Mouse (Mus musculus) cerebellum, adult 11 months (tissue): Measurements from ENCODE around the gene Slc6a9.

Source experiments
- DNase-seq: peaks from one replicate; pipeline ENCODE4 v3.0.0; 2022

Gene Slc6a9

DNA sequence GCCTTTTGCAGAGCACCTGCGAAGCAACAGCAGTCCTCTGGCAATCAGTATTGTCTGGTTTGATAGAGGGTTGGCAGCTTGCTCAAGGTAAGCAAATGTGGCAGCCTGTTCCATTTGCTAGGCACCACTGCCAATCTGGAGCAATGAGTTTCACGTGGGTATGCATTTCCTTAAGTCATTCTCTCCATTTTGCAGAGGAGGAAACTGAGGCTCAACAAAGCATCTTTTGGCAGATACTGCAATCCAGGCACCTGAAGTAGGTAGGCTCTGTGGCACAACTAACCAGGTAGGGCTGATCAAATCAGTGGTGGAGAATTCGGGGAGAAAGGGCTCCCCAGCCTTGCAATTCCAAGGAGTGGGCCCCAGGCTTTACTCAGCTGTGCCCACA, at the start of gene Slc6a9:
TSS of gene Slc6a9 (plus strand) at position 50 of the 388 bp plus-strand sequence.
- DNase-seq = no peak

DNA sequence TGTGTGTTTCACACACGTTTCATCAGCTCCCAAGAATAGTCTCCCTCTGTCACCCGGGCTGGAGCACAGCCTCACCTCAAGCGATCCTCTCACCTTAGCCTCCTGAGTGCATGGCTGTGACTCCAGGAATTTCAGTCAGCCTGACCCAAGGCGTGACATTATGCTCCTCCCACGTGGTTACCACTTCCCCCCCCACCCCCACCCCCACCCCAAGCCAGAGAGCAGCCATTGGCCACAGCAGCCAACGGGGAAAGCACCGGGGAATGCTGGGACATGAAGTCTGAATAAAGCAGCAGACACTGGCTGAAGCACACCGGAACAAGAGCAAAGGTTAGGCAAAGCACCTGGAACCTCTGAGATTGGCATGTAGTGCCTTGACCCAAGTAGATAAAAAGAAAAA, 47.3 kb upstream of the Slc6a9 start:
- DNase-seq = no peak

- no peak for DNase-seq
These were observed 46.0 kb upstream of the Slc6a9 start for GRCm38 (mm10) chr4:117788308-117788707.

GRCm38 (mm10) chr4:117799904-117800303, 34.4 kb upstream of the Slc6a9 start:
- no peak for DNase-seq

DNA sequence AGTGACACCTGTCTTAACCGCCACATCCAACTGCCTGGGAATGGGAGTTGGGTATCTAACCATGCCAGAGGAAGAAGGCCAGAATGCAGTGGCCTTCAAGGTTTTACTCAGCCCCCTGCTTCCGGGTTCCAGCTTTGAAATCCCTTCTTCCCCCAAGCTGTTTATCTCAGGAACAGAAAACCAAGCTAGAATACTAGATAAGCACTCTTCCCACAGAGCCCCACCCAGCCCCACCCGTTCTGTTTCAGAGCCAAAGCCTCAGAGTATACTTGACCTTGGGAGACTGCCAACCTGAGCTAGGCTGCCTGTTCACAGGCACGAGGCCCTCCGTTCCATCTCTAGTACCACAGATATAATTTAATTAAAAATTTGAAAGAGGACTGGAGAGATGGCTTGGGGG, 27.3 kb upstream of the Slc6a9 start:
- DNase-seq = no peak

GRCm38 (mm10) chr4:117810933-117811332, 23.4 kb upstream of the Slc6a9 start:
- DNase-seq = no peak

DNA sequence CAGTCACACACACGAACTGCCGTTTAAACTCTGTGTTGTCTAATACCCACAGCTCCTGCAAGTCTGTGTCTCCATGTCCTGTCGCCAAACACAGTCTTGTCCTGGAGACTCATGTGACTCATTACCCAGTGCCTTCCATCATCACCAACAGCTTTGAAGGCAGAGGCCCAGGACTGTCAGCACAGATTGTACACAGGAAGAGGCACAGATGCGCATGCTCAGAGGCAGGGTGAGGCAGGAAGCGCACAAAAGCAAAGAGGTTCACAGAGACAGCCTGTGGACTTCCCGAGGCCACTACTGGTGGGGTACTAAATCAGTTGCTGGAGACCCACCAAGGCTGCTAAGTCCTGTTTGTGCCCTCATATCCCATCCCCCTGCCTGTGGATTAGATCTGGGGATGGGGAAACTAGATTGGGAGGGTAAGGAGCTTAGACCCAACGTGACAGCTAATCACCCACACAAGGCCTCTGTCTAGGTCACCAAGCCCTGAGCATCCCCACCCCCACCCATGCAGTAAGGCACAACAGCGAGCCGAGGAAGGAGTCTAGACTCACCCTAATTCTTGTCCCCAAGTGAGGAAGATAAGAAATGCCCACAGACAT, 20.6 kb upstream of the Slc6a9 start:
- DNase-seq = no peak

- no peak for DNase-seq
These were observed 20.0 kb upstream of the Slc6a9 start for GRCm38 (mm10) chr4:117814333-117814732.

DNA sequence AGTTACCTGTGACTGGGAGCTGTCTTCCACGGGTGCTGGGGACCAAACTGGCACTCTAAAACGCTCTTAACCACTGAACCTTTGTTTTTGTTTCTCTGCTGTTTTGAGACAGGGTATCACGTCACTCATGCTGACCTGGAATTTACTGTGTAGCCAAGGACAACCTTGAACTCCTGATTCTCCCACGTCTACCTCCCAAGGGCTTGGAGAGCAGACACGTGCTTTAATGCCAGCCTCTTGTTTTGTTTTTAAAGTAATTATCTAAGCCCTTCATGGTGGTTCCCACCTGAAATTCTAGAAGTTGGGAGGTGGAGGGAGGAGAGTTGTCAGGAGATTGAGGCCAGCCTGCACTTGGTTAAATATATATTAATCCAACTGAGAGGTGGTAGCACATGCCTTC, 17.5 kb upstream of the Slc6a9 start:
- DNase-seq = no peak

GRCm38 (mm10) chr4:117818032-117818431, 16.3 kb upstream of the Slc6a9 start:
- no peak for DNase-seq

- no peak for DNase-seq
These were observed 5.6 kb upstream of the Slc6a9 start for GRCm38 (mm10) chr4:117828572-117829145.

DNA sequence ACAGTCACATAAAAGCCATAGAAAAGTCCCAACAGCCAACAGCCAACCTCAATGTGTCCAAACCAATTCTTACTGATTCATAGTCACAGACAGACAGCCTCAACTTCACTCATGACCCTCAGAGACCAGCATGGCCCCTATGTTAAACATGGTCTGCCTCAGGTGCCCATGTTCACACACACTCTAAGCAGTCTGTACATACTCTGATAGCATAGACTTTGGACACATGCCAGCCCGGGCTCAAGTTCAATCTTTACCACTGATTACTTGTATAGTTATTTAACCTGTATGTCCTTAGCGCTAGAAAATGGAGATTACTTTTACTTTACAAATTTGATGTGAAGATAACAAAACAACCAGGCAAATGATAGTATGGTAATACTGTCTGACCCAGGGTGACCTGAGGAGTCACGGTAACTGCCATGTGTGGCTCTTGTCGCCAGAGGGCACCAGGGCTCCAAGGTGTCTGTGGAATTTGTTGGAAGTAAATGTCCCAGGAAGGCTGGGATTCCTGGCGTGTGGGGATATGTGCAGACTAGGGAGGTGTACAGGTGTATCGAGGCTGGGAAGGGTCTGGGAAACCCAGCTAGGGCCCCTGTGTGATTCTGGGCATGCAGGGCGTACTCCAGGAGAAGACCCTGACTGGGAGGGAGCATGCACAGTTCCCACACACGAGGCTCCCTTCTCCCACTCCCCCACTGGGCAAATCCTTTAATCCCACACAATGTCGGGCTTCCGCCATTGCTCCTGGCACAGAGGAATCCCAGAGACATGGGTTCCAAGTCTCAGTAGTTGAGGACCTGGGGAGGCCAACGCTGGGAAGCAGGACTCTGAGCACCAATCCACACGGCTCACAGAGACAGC, 4.8 kb upstream of the Slc6a9 start:
- DNase-seq = peak; percentile 70

GRCm38 (mm10) chr4:117830124-117830551, 4.2 kb upstream of the Slc6a9 start:
- DNase-seq = no peak

GRCm38 (mm10) chr4:117830801-117831200, 3.5 kb upstream of the Slc6a9 start:
- no peak for DNase-seq

GRCm38 (mm10) chr4:117831499-117831898, 2.8 kb upstream of the Slc6a9 start:
- DNase-seq = no peak

DNA sequence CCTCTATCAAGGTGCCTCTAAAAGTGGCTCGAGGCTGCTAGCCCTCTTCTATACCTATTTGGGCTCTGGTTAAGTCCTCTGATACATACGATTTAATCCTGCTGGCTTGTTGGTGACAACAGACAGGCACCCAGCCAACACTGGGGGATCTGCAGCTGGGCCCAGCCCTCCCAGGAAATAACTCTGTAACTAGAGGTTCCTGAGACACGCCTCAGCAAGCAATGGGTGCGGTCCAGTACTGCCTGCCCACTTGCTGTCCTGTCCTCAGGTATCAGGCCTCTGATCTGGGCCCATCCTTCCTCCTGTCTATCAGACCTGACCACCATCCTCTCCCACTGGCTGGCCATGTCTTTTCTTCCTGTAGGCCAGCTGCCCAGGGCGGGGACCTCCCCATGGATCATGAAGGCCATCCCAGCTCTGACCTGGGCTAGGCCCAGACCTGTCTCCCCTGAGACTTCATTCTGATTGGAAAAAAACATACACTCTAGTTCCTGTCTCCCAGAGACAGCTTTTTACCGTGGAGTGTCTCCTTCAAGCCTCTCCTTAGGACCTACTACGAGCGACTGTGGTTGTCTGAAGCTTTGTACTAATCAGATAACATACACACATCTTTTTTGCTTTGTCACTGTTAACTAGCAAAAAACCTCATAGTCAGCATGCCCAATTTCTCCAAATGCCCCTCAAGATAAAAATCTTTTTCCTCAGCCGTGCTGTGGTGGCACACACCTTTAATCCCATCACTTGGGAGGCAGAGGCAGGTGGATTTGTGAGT, 2.2 kb upstream of the Slc6a9 start:
- DNase-seq = no peak

GRCm38 (mm10) chr4:117834845-117835530, 682 bp downstream of the Slc6a9 start:
- no peak for DNase-seq

GRCm38 (mm10) chr4:117835531-117836111, 1.3 kb downstream of the Slc6a9 start:
- DNase-seq = no peak

- peak; percentile 88 for DNase-seq
These were observed 2.0 kb downstream of the Slc6a9 start for GRCm38 (mm10) chr4:117836204-117836767.

DNA sequence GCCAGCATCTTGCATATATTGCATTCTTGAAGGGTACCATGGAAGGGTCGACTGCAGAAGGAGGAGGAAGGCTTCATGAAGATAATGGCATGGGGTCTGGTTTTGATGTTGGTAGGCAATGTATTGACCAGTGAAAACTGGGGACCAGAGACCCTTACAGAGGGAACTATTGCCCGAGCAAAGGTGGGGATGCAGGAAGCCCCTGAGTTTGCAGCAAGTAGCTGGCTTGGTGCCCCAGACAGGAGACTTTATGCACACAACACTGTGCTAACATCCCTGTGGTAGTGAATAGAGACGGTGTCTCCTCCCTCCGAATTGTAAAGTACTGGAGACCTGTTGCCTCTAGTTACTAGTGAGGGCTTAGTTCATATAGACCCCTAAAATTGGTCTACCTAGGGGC, 3.0 kb downstream of the Slc6a9 start:
- DNase-seq = no peak

- DNase-seq = no peak
These were observed 5.1 kb downstream of the Slc6a9 start for GRCm38 (mm10) chr4:117839366-117839765.

DNA sequence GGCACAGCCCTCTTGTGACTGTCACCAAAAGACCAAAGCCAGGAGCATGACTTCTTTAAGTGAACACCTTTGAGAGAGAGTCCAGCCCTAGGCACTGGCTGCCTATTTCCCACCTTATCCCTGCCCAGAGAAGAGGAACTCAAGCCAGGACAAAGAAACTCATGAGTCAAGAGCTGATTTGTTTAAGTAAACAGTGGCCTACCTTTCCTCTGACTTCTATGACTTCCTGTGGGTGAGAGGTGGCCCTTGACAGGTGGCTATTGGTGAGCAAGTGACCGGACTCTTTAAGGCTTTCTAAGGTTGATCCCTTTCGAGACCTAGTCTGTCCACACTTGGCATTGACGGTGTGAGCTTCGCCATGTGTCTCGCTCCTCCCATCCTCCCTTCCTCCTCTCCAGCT, 6.5 kb downstream of the Slc6a9 start:
- DNase-seq = no peak
